Mouse (Mus musculus): ENCODE data around the gene Rpl39l. TPM values are rescaled to one million over a fixed set of nuclear protein-coding genes. Genes with fewer than 3 reads are reported as not detected.

Gene Rpl39l
- 0.40 TPM in 1 of 2 replicates, not detected in the other for polyA plus RNA-seq (2012; rRNA removed)

DNA sequence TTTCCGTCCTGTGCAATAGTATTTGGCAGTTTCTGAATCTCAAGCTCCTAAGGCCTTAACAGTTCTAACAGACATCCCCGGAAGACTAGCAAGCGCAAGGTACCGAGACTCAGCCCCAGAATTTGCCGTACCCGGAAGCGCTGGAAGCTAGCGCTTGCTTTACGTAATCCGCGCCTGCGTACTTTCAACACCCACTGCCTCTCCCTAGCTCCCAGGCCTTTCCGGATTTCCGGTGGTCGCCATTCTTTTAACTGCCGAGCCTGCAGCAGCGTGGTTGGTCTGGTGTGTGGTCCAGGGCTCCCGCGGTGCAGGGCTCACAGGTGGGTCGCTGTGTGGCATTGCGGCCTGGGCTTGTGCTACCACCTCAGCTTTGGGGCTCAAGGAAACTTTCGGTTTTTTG is at the start of gene Rpl39l:
Gene Rpl39l (plus strand): TSS at position 222 of the 400 bp plus-strand sequence.

GRCm38 (mm10) chr16:10192679-10193506 is 22.9 kb downstream of the Rpl39l start, which contains the start of gene Atf7ip2:
Gene Atf7ip2 (plus strand): TSS chr16:10192712.

Other genes with a start within 250 kb of the Rpl39l start
- 0.26 and 0.31 TPM in 2 replicates for gene Grin2a, start 174.7 kb upstream of the Rpl39l start, polyA plus RNA-seq (2012; rRNA removed)
- gene Atf7ip2, start 22.5 kb downstream of the Rpl39l start, polyA plus RNA-seq (2012; rRNA removed): 0.91 and 1.7 TPM in 2 replicates
- gene Emp2, start 143.7 kb downstream of the Rpl39l start, polyA plus RNA-seq (2012; rRNA removed): 3.2 and 6.1 TPM in 2 replicates
- 0.17 and 0.21 TPM in 2 replicates for gene Tekt5, start 225.3 kb downstream of the Rpl39l start, polyA plus RNA-seq (2012; rRNA removed)
- gene Nubp1, start 241.7 kb downstream of the Rpl39l start, polyA plus RNA-seq (2012; rRNA removed): 50.0 and 50.7 TPM in 2 replicates

Data from central nervous system, embryonic 11.5 days (tissue).